Mouse (Mus musculus) spleen, adult 2 months (tissue): ENCODE measurements around the gene Rec8. TPM values are rescaled to one million over a fixed set of nuclear protein-coding genes. Genes with fewer than 3 reads are reported as not detected.

ENCODE experiments used
- DNase-seq, 2 experiments: peaks; one replicate each; pipeline versions ENCODE4 v3.0.0 to v3.0.0-alpha.2; 2012 to 2021; ENCODE audit warnings: low spot score in 2 of 2, low read depth in 1 of 2
- H3K27ac ChIP-seq: fragments of 200-500 bp; 2 replicates; pipeline ENCODE4 v1.5.1; 2012; ENCODE audit warnings: low read length, inconsistent platforms; ENCODE audit not compliant: insufficient read depth
- H3K27me3 ChIP-seq: fragments of 200-500 bp; 2 replicates; pipeline ENCODE4 v1.6.1; 2012; ENCODE audit warnings: mild to moderate bottlenecking, moderate library complexity, low read length, inconsistent platforms; ENCODE audit not compliant: control insufficient read depth, insufficient read depth
- H3K36me3 ChIP-seq: fragments of 200-500 bp; 2 replicates; pipeline ENCODE4 v1.6.1; 2012; ENCODE audit warnings: mild to moderate bottlenecking, low read length, inconsistent platforms; ENCODE audit not compliant: control insufficient read depth, insufficient read depth
- H3K4me1 ChIP-seq: fragments of 200-500 bp; 2 replicates; pipeline ENCODE4 v1.6.1; 2011; ENCODE audit warnings: inconsistent platforms; ENCODE audit not compliant: control insufficient read depth, insufficient read depth, insufficient read length
- H3K4me3 ChIP-seq: fragments of 200-500 bp; 2 replicates; pipeline ENCODE4 v1.5.1; 2011; ENCODE audit warnings: mild to moderate bottlenecking, inconsistent platforms; ENCODE audit not compliant: insufficient read depth, insufficient read length; ENCODE audit errors: extremely low read depth
- CTCF ChIP-seq: fragments of 200-500 bp; IDR thresholded peaks from 2 replicates; pipeline ENCODE4 v1.5.1; 2011; ENCODE audit warnings: mild to moderate bottlenecking, inconsistent platforms; ENCODE audit not compliant: insufficient read depth, insufficient read length, insufficient replicate concordance; ENCODE audit errors: extremely low read depth
- POLR2A ChIP-seq: fragments of 200-500 bp; IDR thresholded peaks from 2 replicates; pipeline ENCODE4 v1.6.1; 2011; ENCODE audit warnings: low read depth, low read length, inconsistent platforms
- whole genome bisulfite sequencing: fragments of 180-500 bp; shearing (Covaris S2); methylation state at CpG from one replicate; pipeline ENCODE4 v1.1.7; 2018; 5-methylcytosine and 5-hydroxymethylcytosine counted together
- polyA plus RNA-seq: library from polyadenylated mRNA; depleted of rRNA; stranded (reverse); fragments of >200 nt; gene quantifications from 2 replicates; pipeline ENCODE4 v1.2.3, GENCODE M21; 2012

The Rec8 gene
- polyA plus RNA-seq, 1 experiment, result 2.4 TPM

GRCm38 (mm10) chr14:55640816-55641215 is 23.0 kb downstream of the Rec8 start:
- Histone ChIP-seq H3K4me3 (no peak overlapping the region), H3K36me3 (peaks cover 8% of the 10 kb centered on the region), H3K27ac (no peak overlapping the region), H3K27me3 (no peaks in the 10 kb centered on the region), H3K4me1 (peaks cover 11% of the 10 kb centered on the region; the same call in 1 of the 2 replicates)
- no peak for DNase-seq
- TF ChIP-seq POLR2A (no peak), CTCF (no peak)
- 96% methylated on average over 14 of the region's 14 CpGs for WGBS

GRCm38 (mm10) chr14:55641291-55641690 is 23.5 kb downstream of the Rec8 start:
- Histone ChIP-seq H3K36me3 (peaks cover 8% of the 10 kb centered on the region), H3K4me3 (no peak overlapping the region), H3K27me3 (no peaks in the 10 kb centered on the region), H3K4me1 (peaks cover 11% of the 10 kb centered on the region; the same call in 1 of the 2 replicates), H3K27ac (no peak overlapping the region)
- TF ChIP-seq POLR2A (no peak), CTCF (no peak)
- DNase-seq, result no peak
- 84% methylated on average over 13 of the region's 13 CpGs for WGBS

GRCm38 (mm10) chr14:55642679-55643059 is 24.8 kb downstream of the Rec8 start:
- H3K27me3 ChIP-seq, result no peaks in the 10 kb centered on the region
- peaks cover 8% of the 10 kb centered on the region for H3K36me3 ChIP-seq
- WGBS, result 27% methylated on average over 8 of the region's 8 CpGs
- no peak for DNase-seq
- H3K4me3 ChIP-seq, result peak overlapping the region; percentile 79
- H3K4me1 ChIP-seq, result peaks cover 11% of the 10 kb centered on the region; the same call in 1 of the 2 replicates
- peak overlapping the region; percentile 97 for H3K27ac ChIP-seq
- TF ChIP-seq CTCF (no peak), POLR2A (no peak)

DNA sequence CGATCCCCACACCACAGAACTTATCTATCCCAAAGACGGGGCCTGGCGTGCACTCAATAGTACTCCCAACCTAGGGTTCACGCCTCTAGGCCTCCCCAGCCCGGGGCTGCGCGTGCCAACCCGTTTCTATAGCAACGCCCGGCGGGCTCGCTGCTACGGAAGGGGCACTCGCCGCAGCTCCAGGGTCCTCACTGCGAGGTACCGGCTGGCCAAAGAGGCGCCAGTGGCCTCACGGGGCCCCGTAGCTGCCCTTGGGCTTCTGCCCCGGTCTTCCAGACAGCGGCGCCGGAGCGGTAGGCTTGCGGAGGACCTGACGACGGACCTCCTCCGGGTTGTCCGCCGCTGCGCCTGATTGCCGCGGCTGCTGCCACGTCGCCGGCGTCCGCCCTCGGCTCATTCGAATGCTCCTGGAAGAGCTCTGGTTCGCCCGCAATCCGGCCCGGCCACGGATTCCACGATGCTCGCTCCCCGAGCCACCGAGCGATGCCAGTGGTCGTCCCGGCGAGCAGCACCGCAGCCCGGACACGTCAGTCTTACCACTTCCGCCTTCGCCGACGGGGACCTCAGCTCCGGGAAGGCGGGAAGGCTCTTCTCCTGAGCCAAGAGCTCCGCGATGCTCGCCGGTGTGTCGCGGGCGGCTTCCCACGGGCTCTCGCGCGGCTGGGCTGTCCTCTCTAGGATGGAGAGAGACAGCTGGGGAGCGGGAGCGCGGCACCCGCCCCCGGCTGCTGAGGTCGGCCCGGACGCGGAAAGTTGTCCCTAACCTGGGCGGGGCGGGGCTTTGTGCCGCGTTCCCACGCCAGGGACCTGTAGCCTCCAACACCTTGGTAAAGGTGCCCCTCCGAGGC is 25.4 kb downstream of the Rec8 start, which contains the start of gene Tm9sf1:
Tm9sf1 (minus strand) TSS at position 747 of the 848 bp plus-strand sequence.
- peaks cover 6% of the 10 kb centered on the region for H3K36me3 ChIP-seq
- peaks cover 11% of the 10 kb centered on the region; the same call in 1 of the 2 replicates for H3K4me1 ChIP-seq
- DNase-seq, result peak; percentile 69 to 76
- under 1% methylated on average over 89 of the region's 89 CpGs for WGBS
- H3K27ac ChIP-seq, result peak within 1 kb of the TSS; percentile 97
- TF ChIP-seq POLR2A (peak; percentile 50), CTCF (no peak)
- H3K27me3 ChIP-seq, result no peaks in the 10 kb centered on the region
- peak within 1 kb of the TSS; percentile 79 for H3K4me3 ChIP-seq

- no peak for TF ChIP-seq CTCF
- TF ChIP-seq POLR2A, result no peak
Observed at GRCm38 (mm10) chr14:55644261-55644888, 26.5 kb downstream of the Rec8 start.

GRCm38 (mm10) chr14:55649884-55650283 is 32.0 kb downstream of the Rec8 start, which contains the start of gene Tssk4:
TSS of gene Tssk4 (plus strand) at chr14:55650184.
- no peaks in the 10 kb centered on the region for H3K36me3 ChIP-seq
- H3K27me3 ChIP-seq, result no peaks in the 10 kb centered on the region
- no peak within 1 kb of the TSS for H3K4me3 ChIP-seq
- 90% methylated on average over 2 of the region's 2 CpGs for WGBS
- H3K27ac ChIP-seq, result no peak within 1 kb of the TSS
- no peak for DNase-seq
- TF ChIP-seq CTCF (no peak), POLR2A (no peak)
- H3K4me1 ChIP-seq, result peaks cover 3% of the 10 kb centered on the region; the same call in 1 of the 2 replicates

More at GRCm38 (mm10) chr14:55644261-55644888, 26.5 kb downstream of the Rec8 start:
- peaks cover 6% of the 10 kb centered on the region; the same call in 1 of the 2 replicates for H3K36me3 ChIP-seq
- peak overlapping the region; percentile 56 for H3K4me3 ChIP-seq
- H3K27ac ChIP-seq, result peak overlapping the region; percentile 74
- no peak for DNase-seq
- WGBS, result 3% methylated on average over 17 of the region's 17 CpGs
- H3K4me1 ChIP-seq, result peaks cover 11% of the 10 kb centered on the region; the same call in 1 of the 2 replicates
- H3K27me3 ChIP-seq, result no peaks in the 10 kb centered on the region
